Mouse (Mus musculus): Measurements from ENCODE around the gene Cd8b1. TPM values are rescaled to one million over a fixed set of nuclear protein-coding genes. Genes with fewer than 3 reads are reported as not detected.

Gene Cd8b1
- polyA plus RNA-seq, 1 experiment from 2014 or later: not detected

DNA sequence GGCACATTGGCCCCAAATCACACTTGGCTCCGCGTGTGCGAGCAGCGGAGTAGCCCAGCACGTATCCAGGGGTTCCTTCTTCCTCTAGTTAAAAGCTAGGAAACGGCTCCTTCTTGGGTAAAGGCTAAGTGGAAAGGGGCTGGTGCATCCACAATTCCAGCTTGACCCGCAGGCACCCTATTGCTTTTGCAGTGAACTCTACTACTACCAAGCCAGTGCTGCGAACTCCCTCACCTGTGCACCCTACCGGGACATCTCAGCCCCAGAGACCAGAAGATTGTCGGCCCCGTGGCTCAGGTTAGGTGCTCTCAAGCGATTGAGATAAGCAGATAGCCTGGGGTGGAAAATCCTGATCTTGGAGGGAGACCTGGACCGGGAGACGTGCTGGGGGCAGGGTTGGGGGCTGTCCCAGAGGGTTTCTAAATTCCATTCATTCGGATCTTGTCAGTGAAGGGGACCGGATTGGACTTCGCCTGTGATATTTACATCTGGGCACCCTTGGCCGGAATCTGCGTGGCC, 51.8 kb downstream of the Cd8b1 start:
- WGBS: 83% methylated on average over 19 of the region's 19 CpGs
- Histone ChIP-seq H3K27me3 (replicated peaks; ENCODE audit: control insufficient read depth, insufficient read depth, low read length) (no peaks in the 10 kb centered on the region), H3K4me1 (replicated peaks; ENCODE audit: control insufficient read depth, insufficient read depth, low read length) (no peaks in the 10 kb centered on the region), H3K4me3 (ENCODE audit: low read depth, low read length) (no peak overlapping the region), H3K4me2 (no peak overlapping the region), H3K36me3 (ENCODE audit: control insufficient read depth, insufficient read depth, low read length) (no peaks in the 10 kb centered on the region), H3K27ac (ENCODE audit: low read depth, low read length) (no peak overlapping the region), H3K9ac (ENCODE audit: low read depth, low read length) (no peak overlapping the region), H3K9me3 (ENCODE audit: control insufficient read depth, low read length) (no peaks in the 10 kb centered on the region)
- DNase-seq (ENCODE audit: low spot score): no peak
- ATAC-seq (replicated peaks; ENCODE audit: low FRiP score): no peak

DNA sequence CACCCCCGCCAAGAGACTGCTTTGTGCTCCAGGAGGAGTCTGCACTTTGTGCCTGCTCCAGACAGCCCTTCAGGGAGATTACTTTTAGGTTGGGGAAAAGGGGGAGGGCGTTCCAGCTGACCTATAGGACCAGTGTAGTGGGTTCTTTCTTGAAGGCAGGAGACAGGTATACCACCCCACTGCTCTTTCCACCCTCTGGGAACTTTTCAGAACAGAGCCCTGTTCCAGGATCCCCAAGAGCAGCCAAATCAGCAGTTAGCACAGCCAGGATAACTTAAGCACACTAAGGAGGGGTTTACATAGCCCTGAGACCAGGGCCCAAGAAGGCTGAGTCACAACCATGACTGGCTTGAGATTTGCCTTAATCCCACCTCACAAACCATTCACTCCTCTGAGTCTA, 52.3 kb downstream of the Cd8b1 start:
- ATAC-seq (replicated peaks; ENCODE audit: low FRiP score): no peak
- DNase-seq (ENCODE audit: low spot score): no peak
- H3K36me3 ChIP-seq (ENCODE audit: control insufficient read depth, insufficient read depth, low read length): no peaks in the 10 kb centered on the region
- no peaks in the 10 kb centered on the region for H3K9me3 ChIP-seq (ENCODE audit: control insufficient read depth, low read length)
- no peaks in the 10 kb centered on the region for H3K4me1 ChIP-seq (replicated peaks; ENCODE audit: control insufficient read depth, insufficient read depth, low read length)
- no peaks in the 10 kb centered on the region for H3K27me3 ChIP-seq (replicated peaks; ENCODE audit: control insufficient read depth, insufficient read depth, low read length)
- no peak overlapping the region for H3K4me2 ChIP-seq
- WGBS: 79% methylated on average over 2 of the region's 2 CpGs
- no peak overlapping the region for H3K27ac ChIP-seq (ENCODE audit: low read depth, low read length)
- no peak overlapping the region for H3K4me3 ChIP-seq (ENCODE audit: low read depth, low read length)
- no peak overlapping the region for H3K9ac ChIP-seq (ENCODE audit: low read depth, low read length)

DNA sequence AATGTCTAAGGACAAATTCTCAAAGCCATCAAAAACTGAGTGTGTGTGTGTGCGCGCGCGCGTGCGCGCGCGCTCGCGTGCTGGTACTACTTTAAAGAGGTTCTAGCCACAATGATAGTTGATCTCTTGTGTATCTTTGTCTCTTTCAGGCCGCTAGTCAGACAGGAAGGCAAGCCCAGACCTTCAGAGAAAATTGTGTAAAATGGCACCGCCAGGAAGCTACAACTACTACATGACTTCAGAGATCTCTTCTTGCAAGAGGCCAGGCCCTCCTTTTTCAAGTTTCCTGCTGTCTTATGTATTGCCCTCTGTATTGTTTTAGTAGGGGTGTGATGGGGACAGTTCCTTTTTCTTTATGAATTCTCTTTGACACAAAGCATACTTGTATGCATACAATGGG, 54.1 kb downstream of the Cd8b1 start:
- Histone ChIP-seq H3K27ac (ENCODE audit: low read depth, low read length) (no peak overlapping the region), H3K27me3 (replicated peaks; ENCODE audit: control insufficient read depth, insufficient read depth, low read length) (no peaks in the 10 kb centered on the region), H3K9me3 (ENCODE audit: control insufficient read depth, low read length) (no peaks in the 10 kb centered on the region), H3K36me3 (ENCODE audit: control insufficient read depth, insufficient read depth, low read length) (no peaks in the 10 kb centered on the region), H3K4me2 (no peak overlapping the region), H3K4me3 (ENCODE audit: low read depth, low read length) (no peak overlapping the region), H3K9ac (ENCODE audit: low read depth, low read length) (no peak overlapping the region), H3K4me1 (replicated peaks; ENCODE audit: control insufficient read depth, insufficient read depth, low read length) (no peaks in the 10 kb centered on the region)
- ATAC-seq (replicated peaks; ENCODE audit: low FRiP score): no peak
- WGBS: 95% methylated on average over 13 of the region's 13 CpGs
- DNase-seq (ENCODE audit: low spot score): no peak

DNA sequence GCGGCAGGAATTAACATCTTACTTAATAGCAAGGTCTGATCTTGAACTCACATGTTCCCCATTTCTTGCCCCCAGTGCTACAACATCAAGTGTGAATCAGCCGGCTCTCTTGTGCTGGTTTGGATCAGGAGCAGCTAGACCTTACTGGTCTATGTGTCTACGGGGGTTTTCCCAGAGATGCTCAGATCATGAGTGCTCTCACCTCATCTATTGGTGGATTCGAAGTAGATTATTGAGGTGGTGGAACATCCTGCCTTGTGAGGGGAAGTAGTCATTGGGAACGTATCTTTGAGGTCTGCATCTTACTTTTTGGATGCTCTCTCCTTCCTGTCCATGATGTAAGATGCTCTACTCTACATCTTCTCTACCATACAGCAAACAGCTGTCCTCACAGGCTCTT, 59.1 kb downstream of the Cd8b1 start:
- no peaks in the 10 kb centered on the region for H3K4me1 ChIP-seq (replicated peaks; ENCODE audit: control insufficient read depth, insufficient read depth, low read length)
- H3K9me3 ChIP-seq (ENCODE audit: control insufficient read depth, low read length): no peaks in the 10 kb centered on the region
- no peak overlapping the region for H3K27ac ChIP-seq (ENCODE audit: low read depth, low read length)
- no peak for ATAC-seq (replicated peaks; ENCODE audit: low FRiP score)
- no peaks in the 10 kb centered on the region for H3K36me3 ChIP-seq (ENCODE audit: control insufficient read depth, insufficient read depth, low read length)
- H3K27me3 ChIP-seq (replicated peaks; ENCODE audit: control insufficient read depth, insufficient read depth, low read length): no peaks in the 10 kb centered on the region
- WGBS: 86% methylated on average over 5 of the region's 5 CpGs
- no peak overlapping the region for H3K9ac ChIP-seq (ENCODE audit: low read depth, low read length)
- no peak for DNase-seq (ENCODE audit: low spot score)
- H3K4me2 ChIP-seq: no peak overlapping the region
- no peak overlapping the region for H3K4me3 ChIP-seq (ENCODE audit: low read depth, low read length)

Other genes with a start within 250 kb of the Cd8b1 start
- 5.8 and 7.6 TPM in 2 replicates for gene Thnsl2, start 178.3 kb upstream of the Cd8b1 start, polyA plus RNA-seq (2014; fragmentation: Nextera tagmentation; extraction: Ambion mirVana)
- gene Fabp1, start 123.0 kb upstream of the Cd8b1 start, polyA plus RNA-seq (2014; fragmentation: Nextera tagmentation; extraction: Ambion mirVana): 59.9 and 63.9 TPM in 2 replicates
- gene Krcc1, start 51.1 kb upstream of the Cd8b1 start, polyA plus RNA-seq (2014; fragmentation: Nextera tagmentation; extraction: Ambion mirVana): 35.5 and 40.3 TPM in 2 replicates
- gene Smyd1, start 555 bp upstream of the Cd8b1 start, polyA plus RNA-seq (2014; fragmentation: Nextera tagmentation; extraction: Ambion mirVana): 1.4 and 1.6 TPM in 2 replicates
- not detected in 2 replicates for gene Cd8a, start 50.6 kb downstream of the Cd8b1 start, polyA plus RNA-seq (2014; fragmentation: Nextera tagmentation; extraction: Ambion mirVana)
- 9.4 and 10.0 TPM in 2 replicates for gene Rmnd5a, start 117.8 kb downstream of the Cd8b1 start, polyA plus RNA-seq (2014; fragmentation: Nextera tagmentation; extraction: Ambion mirVana)
- gene Rnf103, start 171.1 kb downstream of the Cd8b1 start, polyA plus RNA-seq (2014; fragmentation: Nextera tagmentation; extraction: Ambion mirVana): 13.6 and 13.7 TPM in 2 replicates
- gene Chmp3, start 221.0 kb downstream of the Cd8b1 start, polyA plus RNA-seq (2014; fragmentation: Nextera tagmentation; extraction: Ambion mirVana): 48.2 and 54.3 TPM in 2 replicates

Data from liver, embryonic 11.5 days (tissue).